Comparison of ENCODE assay signal across 8 mouse cellular contexts in the genomic region with DNA sequence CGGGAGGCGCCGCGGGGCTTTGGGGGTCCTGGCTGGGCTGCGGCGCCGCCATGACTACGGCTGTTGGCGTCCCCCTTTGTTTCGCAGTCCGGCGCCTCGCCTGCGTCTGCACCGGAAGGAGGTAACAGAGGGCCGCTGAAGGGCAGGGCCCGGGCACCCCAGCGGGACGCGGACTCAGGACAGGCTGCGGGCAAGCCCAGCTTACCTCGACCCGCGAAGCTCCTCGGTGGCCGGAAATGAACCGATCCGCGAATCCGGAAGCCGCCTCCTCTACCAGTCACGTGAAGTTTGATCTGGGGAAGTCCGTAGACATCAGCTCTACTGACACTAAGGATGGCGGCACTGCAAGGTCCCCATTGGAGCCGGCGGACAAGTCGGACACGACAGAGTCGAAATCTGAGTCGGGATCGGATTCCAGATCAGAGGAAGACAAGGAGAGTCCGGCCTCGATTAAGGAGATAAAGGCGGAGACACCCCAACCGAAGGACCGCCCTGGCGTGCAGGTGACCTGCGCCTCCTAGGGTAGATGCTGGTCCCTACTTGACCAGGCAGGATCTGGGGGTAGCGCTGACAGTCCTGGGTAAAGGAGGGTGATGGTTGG. TPM values are rescaled to one million over a fixed set of nuclear protein-coding genes. Genes with fewer than 3 reads are reported as not detected.
A peak's percentile ranks its signal among the peaks of the same experiment; 100 is the strongest.
DNase-seq lines count a peak whose midpoint lies in the region; ATAC-seq lines count a peak whose summit lies in the region.

Gene Cnbd2, plus strand, starts transcription at position 3 of the 601 bp plus-strand sequence.
Gene Scand1, minus strand, starts transcription at position 408 of the 601 bp plus-strand sequence.

- WGBS in embryonic facial prominence, embryonic 14.5 days, result under 1% methylated on average over 36 of the region's 49 CpGs
- under 1% methylated on average over 49 of the region's 49 CpGs for WGBS in kidney, embryonic 14.5 days
- WGBS in limb, embryonic 15.5 days, result under 1% methylated on average over 49 of the region's 49 CpGs

- ATAC-seq in embryonic facial prominence, embryonic 14.5 days (ENCODE audit: low read depth), result peak; percentile 92
- ATAC-seq in kidney, embryonic 14.5 days (ENCODE audit: low FRiP score, low TSS enrichment), result peak; percentile 94
- peak; percentile 79 for ATAC-seq in limb, embryonic 15.5 days (ENCODE audit: insufficient number of reproducible peaks, low FRiP score, low TSS enrichment, low read depth)

- H3K36me3 ChIP-seq in embryonic facial prominence, embryonic 14.5 days (ENCODE audit: control insufficient read depth, insufficient read depth, low read length), result peaks cover 10% of the 10 kb centered on the region; the same call in 1 of the 2 replicates
- no peaks in the 10 kb centered on the region for H3K36me3 ChIP-seq in kidney, embryonic 14.5 days (ENCODE audit: control insufficient read depth, insufficient read depth, low read length)
- H3K36me3 ChIP-seq in limb, embryonic 15.5 days, result peaks cover 10% of the 10 kb centered on the region; the same call in 1 of the 2 replicates

- H3K27me3 ChIP-seq in embryonic facial prominence, embryonic 14.5 days (replicated peaks; ENCODE audit: control insufficient read depth, insufficient read depth, low read length), result no peaks in the 10 kb centered on the region
- no peaks in the 10 kb centered on the region for H3K27me3 ChIP-seq in kidney, embryonic 14.5 days (ENCODE audit: control insufficient read depth, insufficient read depth, low read length)
- H3K27me3 ChIP-seq in limb, embryonic 15.5 days, result no peaks in the 10 kb centered on the region

- H3K4me1 ChIP-seq in embryonic facial prominence, embryonic 14.5 days (ENCODE audit: control insufficient read depth, insufficient read depth, low read length), result 0 out of 2 replicates have a peak, but pooled peaks cover 5% of the 10 kb centered on the region
- H3K4me1 ChIP-seq in kidney, embryonic 14.5 days (ENCODE audit: control insufficient read depth, insufficient read depth, low read length), result no peaks in the 10 kb centered on the region; the same call in 1 of the 2 replicates
- H3K4me1 ChIP-seq in limb, embryonic 15.5 days, result peaks cover 4% of the 10 kb centered on the region; the same call in 1 of the 2 replicates

- H3K9ac ChIP-seq in embryonic facial prominence, embryonic 14.5 days (ENCODE audit: low read depth, low read length), result peak within 1 kb of the TSS; percentile 91
- peak within 1 kb of the TSS; percentile 88 for H3K9ac ChIP-seq in kidney, embryonic 14.5 days (ENCODE audit: low read depth, low read length)
- H3K9ac ChIP-seq in limb, embryonic 15.5 days, result peak within 1 kb of the TSS; percentile 88

- peak; percentile 94 for DNase-seq in 3T3-L1 (ENCODE audit: low read depth, low spot score)
- DNase-seq in adrenal gland, postnatal 4 days (ENCODE audit: low spot score in 2 of 2), result peak; percentile 52 to 66
- peak; percentile 92 for DNase-seq in embryonic facial prominence, embryonic 14.5 days (ENCODE audit: low spot score)
- DNase-seq in heart, adult 9 months (ENCODE audit: low spot score in 2 of 2), result peak; percentile 86 to 87
- peak; percentile 66 to 81 for DNase-seq in monocyte, adult 2 months (ENCODE audit: low read depth in 1 of 2, low spot score in 2 of 2)
- DNase-seq in spleen, postnatal 36 days (ENCODE audit: low spot score in 2 of 2), result peak; percentile 88

- peak within 1 kb of the TSS; percentile 89 for H3K4me3 ChIP-seq in embryonic facial prominence, embryonic 14.5 days (ENCODE audit: low read depth, low read length)
- peak within 1 kb of the TSS; percentile 64 for H3K4me3 ChIP-seq in kidney, embryonic 14.5 days (ENCODE audit: low read length)
- H3K4me3 ChIP-seq in limb, embryonic 15.5 days, result peak within 1 kb of the TSS; percentile 97

- H3K9me3 ChIP-seq in embryonic facial prominence, embryonic 14.5 days (ENCODE audit: control insufficient read depth, low read length), result no peaks in the 10 kb centered on the region
- H3K9me3 ChIP-seq in kidney, embryonic 14.5 days (ENCODE audit: control insufficient read depth, low read length), result no peaks in the 10 kb centered on the region
- H3K9me3 ChIP-seq in limb, embryonic 15.5 days, result no peaks in the 10 kb centered on the region

- peak within 1 kb of the TSS; percentile 96 for H3K27ac ChIP-seq in embryonic facial prominence, embryonic 14.5 days (replicated peaks; ENCODE audit: low read depth, low read length)
- H3K27ac ChIP-seq in kidney, embryonic 14.5 days (ENCODE audit: low read depth, low read length), result peak within 1 kb of the TSS; percentile 98
- H3K27ac ChIP-seq in limb, embryonic 15.5 days, result peak within 1 kb of the TSS; percentile 97

- H3K4me2 ChIP-seq in embryonic facial prominence, embryonic 14.5 days (ENCODE audit: low read depth, low read length), result peak within 1 kb of the TSS; percentile 92
- H3K4me2 ChIP-seq in kidney, embryonic 14.5 days (replicated peaks; ENCODE audit: low read depth, low read length), result peak within 1 kb of the TSS; percentile 77
- H3K4me2 ChIP-seq in limb, embryonic 15.5 days, result peak within 1 kb of the TSS; percentile 83

RNA-seq across cellular contexts. Expression of gene Cnbd2, which starts in this region (rescaled TPM):
- total RNA-seq in adrenal gland, postnatal 4 days (2021), result 1 to 10 TPM; 1.6 to 2.4 TPM
- polyA plus RNA-seq in embryonic facial prominence, embryonic 14.5 days (2014; fragmentation: Nextera tagmentation; extraction: Ambion mirVana), result 3.8 and 3.9 TPM in 2 replicates
- polyA plus RNA-seq in kidney, embryonic 14.5 days (2014; fragmentation: Nextera tagmentation; extraction: Ambion mirVana), result 4.5 and 6.4 TPM in 2 replicates
- polyA plus RNA-seq in limb, embryonic 15.5 days (2015; fragmentation: Nextera tagmentation; extraction: Ambion mirVana), result 3.8 and 3.9 TPM in 2 replicates

RNA-seq across cellular contexts. Expression of gene Scand1, which starts in this region (rescaled TPM):
- 100 to 1,000 TPM; 107 to 119 TPM for total RNA-seq in adrenal gland, postnatal 4 days (2021)
- 59.8 and 65.1 TPM in 2 replicates for polyA plus RNA-seq in embryonic facial prominence, embryonic 14.5 days (2014; fragmentation: Nextera tagmentation; extraction: Ambion mirVana)
- 74.2 TPM in 2 replicates for polyA plus RNA-seq in kidney, embryonic 14.5 days (2014; fragmentation: Nextera tagmentation; extraction: Ambion mirVana)
- polyA plus RNA-seq in limb, embryonic 15.5 days (2015; fragmentation: Nextera tagmentation; extraction: Ambion mirVana), result 56.0 and 68.1 TPM in 2 replicates

Comparison
In these comparisons a context has a peak if more than half of its experiments do, and no peak if none do; other contexts are left out.
1. Peak in every context shown above with its lines: DNase-seq, ATAC-seq, H3K4me3 ChIP-seq and H3K27ac ChIP-seq.